Comparison of ENCODE assay signal across 36 mouse cellular contexts in genomic region chr2:144069663-144070062, GRCm38 (mm10). TPM values are rescaled to one million over a fixed set of nuclear protein-coding genes. Genes with fewer than 3 reads are reported as not detected.
"Had no signal": no experiment of that assay in that cellular context is flagged by ENCODE, and none has a peak within 500 bp of the region (broad histone marks: within the 10 kb centered on the region; RNA-seq: fewer than 3 reads in every experiment).

No protein-coding gene starts in this region.

- H3K4me2 ChIP-seq: embryonic facial prominence, embryonic 12.5 days; embryonic facial prominence, embryonic 13.5 days; embryonic facial prominence, embryonic 15.5 days; forebrain, embryonic 12.5 days; forebrain, embryonic 13.5 days; forebrain, embryonic 15.5 days had no signal

- H3K27ac ChIP-seq: embryonic facial prominence, embryonic 10.5 days; embryonic facial prominence, embryonic 12.5 days; embryonic facial prominence, embryonic 13.5 days; embryonic facial prominence, embryonic 15.5 days; forebrain, embryonic 10.5 days; forebrain, embryonic 12.5 days; forebrain, embryonic 13.5 days; forebrain, embryonic 15.5 days; gastrocnemius, adult 2 months; heart, adult 2 months had no signal

- ATAC-seq: forebrain, embryonic 13.5 days; forebrain, embryonic 14.5 days; forebrain, embryonic 15.5 days; forebrain, embryonic 16.5 days; forebrain, postnatal 0 days had no signal

- H3K36me3 ChIP-seq: embryonic facial prominence, embryonic 10.5 days; embryonic facial prominence, embryonic 12.5 days; embryonic facial prominence, embryonic 13.5 days; embryonic facial prominence, embryonic 15.5 days; forebrain, embryonic 10.5 days; forebrain, embryonic 12.5 days; forebrain, embryonic 15.5 days had no signal

- DNase-seq: cerebellum, adult 9-10 months; cerebellum, adult 9-11 months; cerebellum, postnatal 14 days; cerebellum, postnatal 25 days; cerebellum, postnatal 36 days; embryo, embryonic 11 days; forebrain, postnatal 0 days; gastrocnemius, adult 2 months; gastrocnemius, postnatal 10 days; gastrocnemius, postnatal 14 days; gastrocnemius, postnatal 25 days; gastrocnemius, postnatal 36 days; heart, adult 11 months; heart, adult 18-20 months; heart, adult 2 months had no signal

- H3K9ac ChIP-seq: embryonic facial prominence, embryonic 12.5 days; embryonic facial prominence, embryonic 13.5 days; embryonic facial prominence, embryonic 15.5 days; forebrain, embryonic 12.5 days; forebrain, embryonic 13.5 days; forebrain, embryonic 15.5 days; forebrain, postnatal 0 days had no signal

- H3K27me3 ChIP-seq: embryonic facial prominence, embryonic 12.5 days; embryonic facial prominence, embryonic 13.5 days; embryonic facial prominence, embryonic 15.5 days; forebrain, embryonic 12.5 days; forebrain, embryonic 13.5 days; forebrain, embryonic 15.5 days had no signal

- H3K9me3 ChIP-seq: embryonic facial prominence, embryonic 10.5 days; embryonic facial prominence, embryonic 12.5 days; embryonic facial prominence, embryonic 13.5 days; embryonic facial prominence, embryonic 15.5 days; forebrain, embryonic 10.5 days; forebrain, embryonic 12.5 days; forebrain, embryonic 13.5 days; forebrain, embryonic 15.5 days had no signal

- H3K4me1 ChIP-seq: forebrain, embryonic 13.5 days; forebrain, embryonic 15.5 days had no signal

- H3K4me3 ChIP-seq: embryonic facial prominence, embryonic 10.5 days; embryonic facial prominence, embryonic 12.5 days; embryonic facial prominence, embryonic 13.5 days; embryonic facial prominence, embryonic 15.5 days; erythroblast, embryonic 14.5 days; forebrain, embryonic 10.5 days; forebrain, embryonic 12.5 days; forebrain, embryonic 13.5 days; forebrain, embryonic 15.5 days; gastrocnemius, adult 2 months; heart, adult 2 months had no signal

RNA-seq across cellular contexts. Expression of gene Banf2, which starts 36.8 kb away (rescaled TPM):
- total RNA-seq: forebrain, postnatal 0 days; gastrocnemius, adult 18-20 months; gastrocnemius, adult 2 months; gastrocnemius, adult 8-10 months; gastrocnemius, postnatal 10 days; gastrocnemius, postnatal 14 days; gastrocnemius, postnatal 25 days; gastrocnemius, postnatal 36 days; gastrocnemius, postnatal 4 days; granulocyte monocyte progenitor cell, adult 5-6 weeks; heart, adult 18-20 months; heart, adult 2 months; heart, adult 8-10 months had no signal
- polyA plus RNA-seq: cortical plate, adult 2 months; embryonic facial prominence, embryonic 10.5 days; embryonic facial prominence, embryonic 11.5 days; embryonic facial prominence, embryonic 12.5 days; embryonic facial prominence, embryonic 13.5 days; embryonic facial prominence, embryonic 14.5 days; embryonic facial prominence, embryonic 15.5 days; erythroblast, embryonic 14.5 days; forebrain, embryonic 10.5 days; forebrain, embryonic 11.5 days; forebrain, embryonic 12.5 days; forebrain, embryonic 13.5 days; forebrain, embryonic 14.5 days; forebrain, embryonic 15.5 days; forebrain, embryonic 16.5 days; forebrain, postnatal 0 days; frontal cortex, adult 2 months; heart, adult 2 months had no signal
